ENCODE assay signal across 8 mouse cellular contexts in the genomic region with DNA sequence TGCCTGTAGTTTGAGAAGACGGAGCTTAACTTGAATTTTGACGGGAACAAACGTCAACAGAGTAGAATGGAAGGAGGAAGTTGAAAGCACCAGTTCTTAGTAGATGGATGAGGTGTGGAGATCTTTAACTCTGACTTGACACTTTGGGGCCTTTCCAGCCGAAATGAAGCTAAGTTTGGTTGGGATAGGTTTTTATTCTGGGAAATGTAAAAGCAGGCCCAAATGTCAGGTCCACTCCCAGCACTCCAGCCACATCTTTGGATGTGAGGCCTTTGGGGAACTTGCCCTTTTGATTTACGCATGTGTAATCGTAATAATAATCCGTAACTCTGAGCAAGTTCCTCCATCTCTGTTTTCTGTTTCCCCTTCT. TPM values are rescaled to one million over a fixed set of nuclear protein-coding genes. Genes with fewer than 3 reads are reported as not detected.
A peak's percentile ranks its signal among the peaks of the same experiment; 100 is the strongest.
DNase-seq lines count a peak whose midpoint lies in the region; ATAC-seq and TF ChIP-seq lines count a peak whose summit lies in the region.

No protein-coding gene starts in this region.

- H3K27ac ChIP-seq in heart, embryonic 14.5 days (replicated peaks in 1 of 2; ENCODE audit: control insufficient read depth in 1 of 2, insufficient read depth in 1 of 2, low read depth in 2 of 2, low read length in 2 of 2), result no peak overlapping the region
- H3K27ac ChIP-seq in MEL (ENCODE audit: control insufficient read depth, low read depth, low read length), result peak overlapping the region; percentile 35
- peak overlapping the region; percentile 58 for H3K27ac ChIP-seq in hindbrain, embryonic 14.5 days
- H3K27ac ChIP-seq in midbrain, embryonic 13.5 days, result peak overlapping the region; percentile 98

- H3K27me3 ChIP-seq in heart, embryonic 14.5 days (ENCODE audit: control insufficient read depth, insufficient read depth, low read length), result peaks cover 16% of the 10 kb centered on the region; the same call in 1 of the 2 replicates
- no peaks in the 10 kb centered on the region for H3K27me3 ChIP-seq in MEL (ENCODE audit: control insufficient read depth in 1 of 2, insufficient read depth in 2 of 2, low read length in 2 of 2)
- H3K27me3 ChIP-seq in hindbrain, embryonic 14.5 days (ENCODE audit: control insufficient read depth, insufficient read depth, low read length), result no peaks in the 10 kb centered on the region
- peaks cover 6% of the 10 kb centered on the region; the same call in 1 of the 2 replicates for H3K27me3 ChIP-seq in midbrain, embryonic 13.5 days

- peaks cover 17 to 37% of the 10 kb centered on the region in 2 experiments for H3K4me1 ChIP-seq in heart, embryonic 14.5 days (ENCODE audit: control insufficient read depth in 2 of 2, insufficient read depth in 2 of 2, low read length in 2 of 2)
- peaks cover 16 to 46% of the 10 kb centered on the region in 2 experiments for H3K4me1 ChIP-seq in MEL (ENCODE audit: control insufficient read depth in 1 of 2, insufficient read depth in 2 of 2, low read length in 2 of 2)
- peaks cover 38% of the 10 kb centered on the region for H3K4me1 ChIP-seq in hindbrain, embryonic 14.5 days (replicated peaks; ENCODE audit: control insufficient read depth, insufficient read depth, low read length)
- peaks cover 58% of the 10 kb centered on the region for H3K4me1 ChIP-seq in midbrain, embryonic 13.5 days (replicated peaks)

- ATAC-seq in heart, embryonic 14.5 days (ENCODE audit: insufficient number of reproducible peaks, insufficient read depth, low FRiP score, low read depth), result no peak
- ATAC-seq in hindbrain, embryonic 14.5 days (ENCODE audit: low FRiP score), result no peak
- ATAC-seq in midbrain, embryonic 13.5 days, result no peak

- H3K79me2 ChIP-seq in MEL (ENCODE audit: control insufficient read depth, insufficient read depth, low read length, poor library complexity), result 0 out of 2 replicates have a peak, but pooled peaks cover 2% of the 10 kb centered on the region

- no peak for TF ChIP-seq CTCF in MEL (IDR thresholded peaks at IDR 0.05 in 2 of 3, conservative IDR thresholded peaks at IDR 0.05 in 1 of 3; ENCODE audit: control insufficient read depth in 1 of 3, insufficient read depth in 1 of 3, low read depth in 2 of 3, low read length in 3 of 3, poor library complexity in 1 of 3, severe bottlenecking in 1 of 3)

- no peak for TF ChIP-seq POLR2A in MEL (IDR thresholded peaks at IDR 0.05; ENCODE audit: control insufficient read depth in 1 of 2, insufficient read depth in 1 of 2, low read depth in 1 of 2, low read length in 2 of 2, poor library complexity in 1 of 2)

- intact Hi-C loops in heart, postnatal 25 days (cut with DNase I), result no loop called here

- H3K36me3 ChIP-seq in heart, embryonic 14.5 days (ENCODE audit: control insufficient read depth, insufficient read depth, low read length), result no peaks in the 10 kb centered on the region
- peaks cover 0 to 36% of the 10 kb centered on the region in 2 experiments; a peak in 2 of 4 replicates for H3K36me3 ChIP-seq in MEL (ENCODE audit: control insufficient read depth in 1 of 2, insufficient read depth in 2 of 2, low read length in 2 of 2)
- H3K36me3 ChIP-seq in hindbrain, embryonic 14.5 days (replicated peaks; ENCODE audit: control insufficient read depth, insufficient read depth), result no peaks in the 10 kb centered on the region
- H3K36me3 ChIP-seq in midbrain, embryonic 13.5 days, result no peaks in the 10 kb centered on the region

- peak overlapping the region; percentile 53 to 61 for H3K4me3 ChIP-seq in heart, embryonic 14.5 days (ENCODE audit: control insufficient read depth in 1 of 2, insufficient read depth in 1 of 2, low read depth in 1 of 2, low read length in 2 of 2)
- H3K4me3 ChIP-seq in MEL (ENCODE audit: control insufficient read depth in 1 of 2, insufficient read depth in 1 of 2, low read depth in 2 of 2, low read length in 2 of 2), result peak overlapping the region; percentile 49 to 67
- H3K4me3 ChIP-seq in hindbrain, embryonic 14.5 days (replicated peaks; ENCODE audit: low read length), result peak overlapping the region; percentile 68
- H3K4me3 ChIP-seq in midbrain, embryonic 13.5 days (replicated peaks), result peak overlapping the region; percentile 90

- DNase-seq in heart, postnatal 25 days (ENCODE audit: low spot score), result no peak
- DNase-seq in MEL (ENCODE audit: low read depth, low spot score), result no peak
- DNase-seq in hindbrain, embryonic 14.5 days (ENCODE audit: low spot score), result no peak
- no peak for DNase-seq in cerebellum, adult 9-11 months
- no peak for DNase-seq in adrenal gland, postnatal 10 days
- DNase-seq in spleen, postnatal 4 days (ENCODE audit: low spot score in 2 of 2), result no peak

- TF ChIP-seq EP300 in MEL (IDR thresholded peaks at IDR 0.05; ENCODE audit: low read depth in 1 of 2, low read length in 2 of 2), result peak in 1 of 2 experiments; percentile 18; a peak in 1 of 4 replicates

- no peaks in the 10 kb centered on the region for H3K9me3 ChIP-seq in heart, embryonic 14.5 days (ENCODE audit: control insufficient read depth, low read length)
- no peaks in the 10 kb centered on the region for H3K9me3 ChIP-seq in MEL (replicated peaks; ENCODE audit: insufficient read depth, low read length)
- H3K9me3 ChIP-seq in hindbrain, embryonic 14.5 days (ENCODE audit: control insufficient read depth, low read length), result no peaks in the 10 kb centered on the region
- no peaks in the 10 kb centered on the region for H3K9me3 ChIP-seq in midbrain, embryonic 13.5 days

- peak overlapping the region; percentile 98 for H3K4me2 ChIP-seq in heart, embryonic 14.5 days (ENCODE audit: low read length)
- peak overlapping the region; percentile 80 for H3K4me2 ChIP-seq in hindbrain, embryonic 14.5 days (replicated peaks)
- H3K4me2 ChIP-seq in midbrain, embryonic 13.5 days (replicated peaks), result peak overlapping the region; percentile 78

- WGBS in heart, embryonic 14.5 days, result 41% methylated on average over 7 of the region's 7 CpGs
- WGBS in hindbrain, embryonic 14.5 days, result 16% methylated on average over 7 of the region's 7 CpGs
- WGBS in midbrain, embryonic 13.5 days, result 6% methylated on average over 7 of the region's 7 CpGs

- no peak for TF ChIP-seq RAD21 in MEL (IDR thresholded peaks at IDR 0.05; ENCODE audit: low read depth, low read length)

- H3K9ac ChIP-seq in heart, embryonic 14.5 days (ENCODE audit: low read length), result peak overlapping the region; percentile 66
- H3K9ac ChIP-seq in MEL (ENCODE audit: control insufficient read depth, low read depth, low read length, poor library complexity, severe bottlenecking), result peak overlapping the region; percentile 77
- peak overlapping the region; percentile 76 for H3K9ac ChIP-seq in hindbrain, embryonic 14.5 days
- peak overlapping the region; percentile 94 for H3K9ac ChIP-seq in midbrain, embryonic 13.5 days (replicated peaks)

TF ChIP-seq in MEL, 35 proteins besides CTCF, POLR2A, EP300 and RAD21:
- TF ChIP-seq CHD1 (IDR thresholded peaks at IDR 0.05; ENCODE audit: low read depth, low read length), result no peak
- peak; percentile 57; the same call in 1 of the 2 replicates for TF ChIP-seq MAX (IDR thresholded peaks at IDR 0.05; ENCODE audit: low read length)
- TF ChIP-seq UBTF (IDR thresholded peaks at IDR 0.05; ENCODE audit: borderline replicate concordance, insufficient read depth, low read depth, low read length), result no peak
- TF ChIP-seq MAZ (IDR thresholded peaks at IDR 0.05; ENCODE audit: low read depth, low read length), result no peak
- no peak for TF ChIP-seq USF1 (IDR thresholded peaks at IDR 0.05; ENCODE audit: low read depth, low read length)
- TF ChIP-seq ZMIZ1 (IDR thresholded peaks at IDR 0.05; ENCODE audit: low read depth, low read length), result no peak
- no peak for TF ChIP-seq TAL1 (IDR thresholded peaks at IDR 0.05; ENCODE audit: low read length)

RNA-seq across cellular contexts. Expression of a gene that starts 0.7 kb away (rescaled TPM):
- polyA plus RNA-seq in heart, embryonic 14.5 days (2014; fragmentation: Nextera tagmentation; extraction: Ambion mirVana), result 1.5 and 2.2 TPM in 2 replicates
- 1 to 10 TPM; 4.1 to 4.3 TPM for total RNA-seq in heart, postnatal 25 days (2021)
- 2.8 and 3.2 TPM in 2 replicates for total RNA-seq in MEL (2012; rRNA removed)
- 1 to 10 TPM in 1 of 2 experiments, not detected in 1; 3.0 TPM for polyA plus RNA-seq in MEL (2012; ENCODE audit: insufficient read depth in 1 of 2, insufficient read length in 2 of 2, low read depth in 1 of 2, low replicate concordance in 2 of 2, missing spikeins in 1 of 2)
- polyA plus RNA-seq in hindbrain, embryonic 14.5 days (2014; fragmentation: Nextera tagmentation; extraction: Ambion mirVana), result 10.7 and 14.0 TPM in 2 replicates
- polyA plus RNA-seq in midbrain, embryonic 13.5 days (2015; fragmentation: Nextera tagmentation; extraction: Ambion mirVana), result 53.5 and 56.3 TPM in 2 replicates
- total RNA-seq in adrenal gland, postnatal 10 days (2021), result 1 to 10 TPM; 3.4 to 3.9 TPM

RNA-seq across cellular contexts. Expression of a gene that starts 18.2 kb away (rescaled TPM):
- 0.50 and 1.5 TPM in 2 replicates for polyA plus RNA-seq in heart, embryonic 14.5 days (2014; fragmentation: Nextera tagmentation; extraction: Ambion mirVana)
- total RNA-seq in heart, postnatal 25 days (2021), result 10 to 100 TPM; 22.3 to 28.8 TPM
- total RNA-seq in MEL (2012; rRNA removed), result not detected in 2 replicates
- polyA plus RNA-seq in MEL (2012; ENCODE audit: insufficient read depth in 1 of 2, insufficient read length in 2 of 2, low read depth in 1 of 2, low replicate concordance in 2 of 2, missing spikeins in 1 of 2), result not detected
- polyA plus RNA-seq in hindbrain, embryonic 14.5 days (2014; fragmentation: Nextera tagmentation; extraction: Ambion mirVana), result 8.5 and 10.4 TPM in 2 replicates
- polyA plus RNA-seq in midbrain, embryonic 13.5 days (2015; fragmentation: Nextera tagmentation; extraction: Ambion mirVana), result 6.3 and 6.7 TPM in 2 replicates
- total RNA-seq in adrenal gland, postnatal 10 days (2021), result 10 to 100 TPM; 56.5 to 69.6 TPM

Comparison
In these comparisons a context has a peak if more than half of its experiments do, and no peak if none do; other contexts are left out.
1. H3K27ac ChIP-seq: peak in MEL (single experiment), hindbrain, embryonic 14.5 days (single experiment) and midbrain, embryonic 13.5 days (single experiment); none in heart, embryonic 14.5 days (0 of 2).
2. Peak in every context shown above with its lines, with median percentiles within 50 percentile points of each other: H3K4me2 ChIP-seq, H3K4me3 ChIP-seq and H3K9ac ChIP-seq.